Mouse (Mus musculus): ENCODE results near the gene Itga9. TPM values are rescaled to one million over a fixed set of nuclear protein-coding genes. Genes with fewer than 3 reads are reported as not detected.

Gene Itga9
- polyA plus RNA-seq, 1 experiment from 2014 or later: 23.8 TPM

DNA sequence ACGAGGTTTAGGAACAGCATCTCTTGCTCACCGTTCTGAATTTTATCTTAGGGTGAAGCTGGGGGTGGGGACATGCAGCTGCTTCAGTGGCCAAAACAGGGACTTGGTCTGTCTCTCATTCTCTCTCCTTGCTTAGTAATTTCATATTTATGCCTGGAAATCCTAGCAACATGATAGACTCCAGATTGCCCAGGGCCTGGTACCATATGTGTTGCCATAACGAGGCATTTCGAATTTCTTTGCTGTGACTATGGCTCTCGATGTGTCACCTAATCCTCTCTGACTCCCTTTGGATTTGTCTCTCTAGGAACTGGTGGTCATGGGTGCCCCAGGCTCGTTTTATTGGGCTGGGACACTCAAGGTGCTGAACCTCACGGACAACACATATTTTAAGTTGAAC lies 51.7 kb downstream of the Itga9 start:
- ATAC-seq (ENCODE audit: borderline replicate concordance, extremely low read depth, low FRiP score, low TSS enrichment): no peak
- 87% methylated on average over 7 of the region's 7 CpGs for WGBS
- Histone ChIP-seq H3K27me3 (no peaks in the 10 kb centered on the region), H3K4me2 (no peak overlapping the region), H3K36me3 (peaks cover 18% of the 10 kb centered on the region), H3K9ac (no peak overlapping the region), H3K9me3 (no peaks in the 10 kb centered on the region), H3K27ac (no peak overlapping the region), H3K4me3 (no peak overlapping the region), H3K4me1 (peaks cover 11% of the 10 kb centered on the region; the same call in 1 of the 2 replicates)

DNA sequence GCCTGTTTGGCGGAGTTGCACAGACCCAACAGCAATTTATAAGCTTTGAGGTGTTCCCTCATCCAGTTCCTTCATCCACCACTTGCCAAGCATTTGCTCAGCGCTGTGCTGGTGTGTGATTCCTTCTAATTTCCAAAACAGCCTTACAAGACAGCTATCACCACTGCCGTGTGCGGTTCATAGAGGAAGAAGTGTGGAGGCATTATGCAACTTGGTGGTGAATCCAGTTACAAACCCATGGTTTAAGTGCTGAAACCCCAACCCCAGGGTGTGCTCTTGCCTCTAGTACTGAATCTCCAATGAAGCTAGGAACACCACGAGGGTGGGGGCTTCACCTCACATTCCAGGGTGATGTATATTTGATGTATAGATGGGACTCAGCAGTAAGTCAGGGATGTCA lies 53.3 kb downstream of the Itga9 start:
- ATAC-seq (ENCODE audit: borderline replicate concordance, extremely low read depth, low FRiP score, low TSS enrichment): no peak
- no peaks in the 10 kb centered on the region for H3K9me3 ChIP-seq
- 71% methylated on average over 5 of the region's 5 CpGs for WGBS

DNA sequence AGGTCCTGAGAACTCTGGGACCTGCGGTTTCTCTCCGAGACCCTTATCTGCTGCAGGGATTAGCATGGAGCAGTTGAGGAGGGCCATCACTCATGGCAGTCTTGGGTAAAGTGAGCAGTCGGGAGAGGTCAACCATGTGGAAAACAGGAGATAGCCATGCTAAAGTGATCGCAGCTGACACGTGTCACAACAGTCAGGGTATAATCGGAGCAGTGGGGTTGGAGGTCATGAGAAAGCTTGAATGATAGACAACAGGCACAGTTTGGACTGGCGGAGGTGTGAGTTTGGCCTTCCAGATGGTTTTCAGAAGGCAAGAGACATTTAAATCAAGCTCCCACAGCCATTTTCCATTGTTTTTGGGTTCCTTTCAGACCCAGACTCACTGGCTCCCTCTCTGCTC lies 53.8 kb downstream of the Itga9 start:
- 44% methylated on average over 7 of the region's 7 CpGs for whole genome bisulfite sequencing

More for the DNA sequence above, 53.3 kb downstream of the Itga9 start:
- peaks cover 8% of the 10 kb centered on the region; the same call in 1 of the 2 replicates for H3K4me1 ChIP-seq
- H3K9ac ChIP-seq: no peak overlapping the region
- no peaks in the 10 kb centered on the region for H3K27me3 ChIP-seq
- no peak overlapping the region for H3K27ac ChIP-seq
- no peak overlapping the region for H3K4me3 ChIP-seq
- H3K36me3 ChIP-seq: peaks cover 21% of the 10 kb centered on the region
- no peak overlapping the region for H3K4me2 ChIP-seq

GRCm38 (mm10) chr9:118662026-118662425 lies 55.5 kb downstream of the Itga9 start:
- peaks cover 26% of the 10 kb centered on the region for H3K36me3 ChIP-seq

More for the DNA sequence above, 53.8 kb downstream of the Itga9 start:
- Histone ChIP-seq H3K27me3 (no peaks in the 10 kb centered on the region), H3K9ac (no peak overlapping the region), H3K9me3 (no peaks in the 10 kb centered on the region), H3K27ac (no peak overlapping the region), H3K4me3 (no peak overlapping the region), H3K4me1 (0 out of 2 replicates have a peak, but pooled peaks cover 5% of the 10 kb centered on the region), H3K36me3 (peaks cover 21% of the 10 kb centered on the region), H3K4me2 (no peak overlapping the region)
- ATAC-seq (ENCODE audit: borderline replicate concordance, extremely low read depth, low FRiP score, low TSS enrichment): no peak

DNA sequence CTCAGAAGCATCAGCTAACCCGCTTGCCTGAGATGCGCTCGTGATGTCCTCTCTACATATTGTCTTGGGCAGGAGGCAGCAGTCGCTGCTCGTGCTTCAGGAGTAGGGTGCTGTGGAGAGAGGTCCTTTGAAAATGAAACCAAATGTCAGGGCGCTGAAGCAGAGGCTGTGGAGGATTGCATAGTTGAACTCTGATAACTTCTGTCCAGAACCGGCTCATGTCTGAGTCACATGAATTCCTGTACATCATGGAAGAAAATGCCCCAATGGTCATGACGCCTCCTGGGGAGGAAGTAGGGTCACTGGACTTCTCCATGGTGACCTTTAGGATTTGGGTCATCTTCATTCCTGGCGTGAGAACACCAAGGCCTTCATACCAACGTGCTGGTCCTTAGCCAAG lies 56.0 kb downstream of the Itga9 start:
- Histone ChIP-seq H3K9ac (no peak overlapping the region), H3K4me3 (no peak overlapping the region), H3K36me3 (peaks cover 26% of the 10 kb centered on the region), H3K9me3 (no peaks in the 10 kb centered on the region), H3K4me1 (0 out of 2 replicates have a peak, but pooled peaks cover 3% of the 10 kb centered on the region), H3K27me3 (no peaks in the 10 kb centered on the region), H3K4me2 (no peak overlapping the region), H3K27ac (no peak overlapping the region)
- ATAC-seq (ENCODE audit: borderline replicate concordance, extremely low read depth, low FRiP score, low TSS enrichment): no peak
- 89% methylated on average over 10 of the region's 10 CpGs for WGBS

More at GRCm38 (mm10) chr9:118662026-118662425, 55.5 kb downstream of the Itga9 start:
- Histone ChIP-seq H3K9ac (no peak overlapping the region), H3K4me1 (0 out of 2 replicates have a peak, but pooled peaks cover 3% of the 10 kb centered on the region), H3K4me2 (no peak overlapping the region), H3K4me3 (no peak overlapping the region), H3K27me3 (no peaks in the 10 kb centered on the region), H3K27ac (no peak overlapping the region), H3K9me3 (no peaks in the 10 kb centered on the region)
- ATAC-seq (ENCODE audit: borderline replicate concordance, extremely low read depth, low FRiP score, low TSS enrichment): no peak
- 84% methylated on average over 8 of the region's 8 CpGs for WGBS

DNA sequence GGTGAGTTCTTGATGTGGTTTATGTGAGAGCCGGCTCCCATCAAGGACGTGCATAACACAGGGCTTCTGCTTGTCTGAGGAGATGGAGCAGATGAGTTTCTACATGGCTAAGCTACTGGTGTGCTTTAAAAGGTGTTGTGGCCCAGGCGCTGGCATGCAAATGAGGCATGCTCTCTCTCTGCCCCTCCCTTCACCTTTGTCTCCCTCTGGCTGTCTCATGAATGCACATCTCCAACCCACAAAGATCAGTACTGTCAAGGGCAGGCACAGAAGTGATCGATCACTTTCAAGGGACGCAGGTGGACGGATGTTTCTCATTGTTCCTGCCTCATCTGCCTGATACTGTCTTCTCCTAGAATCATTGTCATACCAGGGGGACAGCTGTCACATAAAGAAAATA lies 57.4 kb downstream of the Itga9 start:
- H3K27ac ChIP-seq: no peak overlapping the region
- H3K4me3 ChIP-seq: no peak overlapping the region
- no peaks in the 10 kb centered on the region for H3K9me3 ChIP-seq
- 0 out of 2 replicates have a peak, but pooled peaks cover 3% of the 10 kb centered on the region for H3K4me1 ChIP-seq
- no peak overlapping the region for H3K4me2 ChIP-seq
- H3K27me3 ChIP-seq: no peaks in the 10 kb centered on the region
- H3K9ac ChIP-seq: no peak overlapping the region
- 69% methylated on average over 6 of the region's 6 CpGs for WGBS
- ATAC-seq (ENCODE audit: borderline replicate concordance, extremely low read depth, low FRiP score, low TSS enrichment): no peak
- H3K36me3 ChIP-seq: peaks cover 26% of the 10 kb centered on the region

- Histone ChIP-seq H3K27ac (no peak overlapping the region), H3K9me3 (no peaks in the 10 kb centered on the region), H3K36me3 (peaks cover 27% of the 10 kb centered on the region), H3K4me3 (no peak overlapping the region), H3K4me2 (no peak overlapping the region), H3K9ac (no peak overlapping the region), H3K4me1 (no peaks in the 10 kb centered on the region), H3K27me3 (no peaks in the 10 kb centered on the region)
- no peak for ATAC-seq (ENCODE audit: borderline replicate concordance, extremely low read depth, low FRiP score, low TSS enrichment)
- WGBS: 67% methylated on average over 3 of the region's 3 CpGs
Observed at GRCm38 (mm10) chr9:118666069-118666468, 59.6 kb downstream of the Itga9 start.

- no peak for ATAC-seq (ENCODE audit: borderline replicate concordance, extremely low read depth, low FRiP score, low TSS enrichment)
- Histone ChIP-seq H3K9me3 (no peaks in the 10 kb centered on the region), H3K4me3 (no peak overlapping the region), H3K27me3 (no peaks in the 10 kb centered on the region), H3K36me3 (peaks cover 8% of the 10 kb centered on the region; the same call in 1 of the 2 replicates), H3K27ac (no peak overlapping the region), H3K9ac (no peak overlapping the region), H3K4me2 (no peak overlapping the region), H3K4me1 (no peaks in the 10 kb centered on the region)
- 69% methylated on average over 3 of the region's 3 CpGs for WGBS
Observed at GRCm38 (mm10) chr9:118669696-118670095, 63.2 kb downstream of the Itga9 start.

- Histone ChIP-seq H3K9ac (no peak overlapping the region), H3K4me2 (no peak overlapping the region), H3K27me3 (no peaks in the 10 kb centered on the region), H3K4me3 (no peak overlapping the region), H3K27ac (0 out of 2 replicates have a peak overlapping the region, but pooled peaks have one; percentile 32), H3K36me3 (0 out of 2 replicates have a peak, but pooled peaks cover 3% of the 10 kb centered on the region), H3K4me1 (peaks cover 18% of the 10 kb centered on the region), H3K9me3 (no peaks in the 10 kb centered on the region)
- no peak for ATAC-seq (ENCODE audit: borderline replicate concordance, extremely low read depth, low FRiP score, low TSS enrichment)
- WGBS: 60% methylated on average over 12 of the region's 12 CpGs
Observed at GRCm38 (mm10) chr9:118674277-118674676, 67.8 kb downstream of the Itga9 start.

GRCm38 (mm10) chr9:118674761-118675160 lies 68.3 kb downstream of the Itga9 start:
- Histone ChIP-seq H3K27ac (0 out of 2 replicates have a peak overlapping the region, but pooled peaks have one; percentile 32), H3K4me2 (no peak overlapping the region), H3K9ac (no peak overlapping the region), H3K36me3 (0 out of 2 replicates have a peak, but pooled peaks cover 3% of the 10 kb centered on the region), H3K4me3 (no peak overlapping the region), H3K27me3 (no peaks in the 10 kb centered on the region), H3K9me3 (no peaks in the 10 kb centered on the region), H3K4me1 (peaks cover 18% of the 10 kb centered on the region)
- ATAC-seq (ENCODE audit: borderline replicate concordance, extremely low read depth, low FRiP score, low TSS enrichment): no peak
- 84% methylated on average over 15 of the region's 22 CpGs for WGBS

- no peaks in the 10 kb centered on the region for H3K27me3 ChIP-seq
- no peak overlapping the region for H3K4me2 ChIP-seq
- peaks cover 19% of the 10 kb centered on the region for H3K4me1 ChIP-seq
- H3K9me3 ChIP-seq: no peaks in the 10 kb centered on the region
- 0 out of 2 replicates have a peak, but pooled peaks have one; percentile 24 for ATAC-seq (ENCODE audit: borderline replicate concordance, extremely low read depth, low FRiP score, low TSS enrichment)
- H3K4me3 ChIP-seq: no peak overlapping the region
- H3K27ac ChIP-seq: no peak overlapping the region
- H3K36me3 ChIP-seq: 0 out of 2 replicates have a peak, but pooled peaks cover 3% of the 10 kb centered on the region
- 87% methylated on average over 8 of the region's 8 CpGs for WGBS
- H3K9ac ChIP-seq: no peak overlapping the region
Observed at GRCm38 (mm10) chr9:118675573-118676170, 69.2 kb downstream of the Itga9 start.

DNA sequence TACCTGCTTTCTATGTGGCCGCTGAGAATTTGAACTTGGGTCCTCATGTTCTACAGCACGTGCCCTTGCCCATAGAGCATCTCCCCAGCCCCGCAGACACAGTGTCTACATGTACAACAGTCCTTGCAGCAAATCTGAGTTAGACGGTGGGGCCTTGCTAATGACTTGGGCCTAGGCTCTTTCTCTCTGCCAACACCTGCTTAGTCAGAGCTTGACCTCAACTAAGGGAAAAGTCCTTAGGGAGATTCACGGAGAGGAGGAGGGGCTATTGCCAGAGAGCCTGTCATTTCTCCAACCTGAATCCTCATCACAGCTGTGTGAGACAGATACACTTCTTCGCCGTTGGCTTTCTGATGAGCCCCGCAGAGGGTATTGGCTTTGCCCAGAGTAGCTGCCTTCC lies 70.2 kb downstream of the Itga9 start:
- Histone ChIP-seq H3K9ac (no peak overlapping the region), H3K27ac (0 out of 2 replicates have a peak overlapping the region, but pooled peaks have one; percentile 69), H3K9me3 (no peaks in the 10 kb centered on the region), H3K36me3 (no peaks in the 10 kb centered on the region), H3K4me3 (no peak overlapping the region), H3K4me1 (peaks cover 26% of the 10 kb centered on the region), H3K4me2 (no peak overlapping the region), H3K27me3 (no peaks in the 10 kb centered on the region)
- ATAC-seq (ENCODE audit: borderline replicate concordance, extremely low read depth, low FRiP score, low TSS enrichment): no peak
- WGBS: 75% methylated on average over 8 of the region's 8 CpGs

Data from lung, embryonic 15.5 days (tissue).